Mouse (Mus musculus) liver, postnatal 0 days (tissue): Measurements from ENCODE around the gene Sacs. TPM values are rescaled to one million over a fixed set of nuclear protein-coding genes. Genes with fewer than 3 reads are reported as not detected.

ENCODE experiments used
- ATAC-seq: fragments of 200-750 bp; cut with Nextera tagmentation; 2 replicates; pipeline ENCODE4 v1.8.0; 2017; ENCODE audit warnings: mild to moderate bottlenecking, moderate library complexity
- DNase-seq: peaks from one replicate; pipeline ENCODE4 v3.0.0-alpha.2; 2016
- H3K27ac ChIP-seq: fragments of 300-500 bp; sonication (generic); 2 replicates; pipeline ENCODE4 v1.5.1; 2014; ENCODE audit warnings: antibody characterized with exemption, moderate library complexity, mild to moderate bottlenecking, low read depth
- H3K27me3 ChIP-seq: fragments of 300-500 bp; sonication (generic); 2 replicates; pipeline ENCODE4 v1.6.1; 2014; ENCODE audit warnings: low read length, control low read depth, mixed read lengths; ENCODE audit not compliant: insufficient read depth
- H3K36me3 ChIP-seq: fragments of 300-500 bp; sonication (generic); replicated peaks from 2 replicates; pipeline ENCODE4 v1.6.1; 2014; ENCODE audit warnings: mild to moderate bottlenecking, control low read depth, low read length, moderate library complexity, mixed read lengths; ENCODE audit not compliant: insufficient read depth
- H3K4me1 ChIP-seq: fragments of 300-500 bp; sonication (generic); 2 replicates; pipeline ENCODE4 v1.6.1; 2014; ENCODE audit warnings: antibody characterized with exemption, mild to moderate bottlenecking, control low read depth; ENCODE audit not compliant: insufficient read depth
- H3K4me2 ChIP-seq: fragments of 300-500 bp; sonication (generic); 2 replicates; pipeline ENCODE4 v1.6.1; 2014; ENCODE audit warnings: low read depth, mild to moderate bottlenecking, low read length, moderate library complexity, mixed read lengths
- H3K4me3 ChIP-seq: fragments of 300-500 bp; sonication (generic); 2 replicates; pipeline ENCODE4 v1.5.1; 2014; ENCODE audit warnings: low read depth, low read length
- H3K9ac ChIP-seq: fragments of 300-500 bp; sonication (generic); replicated peaks from 2 replicates; pipeline ENCODE4 v1.6.1; 2014; ENCODE audit warnings: mild to moderate bottlenecking, moderate library complexity
- H3K9me3 ChIP-seq: fragments of 300-500 bp; sonication (generic); 2 replicates; pipeline ENCODE4 v1.6.1; 2016; ENCODE audit warnings: mild to moderate bottlenecking, control low read depth, low read length, mixed read lengths
- CTCF ChIP-seq: sonication (generic); IDR thresholded peaks from 2 replicates; pipeline ENCODE4 v1.5.1; 2016; ENCODE audit warnings: antibody characterized with exemption, low read depth
- EP300 ChIP-seq: IDR thresholded peaks from 2 replicates; pipeline ENCODE4 v1.6.1; 2016; ENCODE audit warnings: antibody characterized with exemption, low read depth, mild to moderate bottlenecking
- WGBS: fragments of 180-500 bp; shearing (Covaris S2); extraction: QIAGEN DNeasy Blood & Tissue Kit; methylation state at CpG from one replicate; pipeline ENCODE4 v1.1.7; 2014; ENCODE audit not compliant: insufficient replicate concordance; 5-methylcytosine and 5-hydroxymethylcytosine counted together
- polyA plus RNA-seq: library from polyadenylated mRNA; unstranded; fragments of >200 nt; fragmentation: Nextera tagmentation; extraction: Ambion mirVana; gene quantifications from 2 replicates; pipeline ENCODE4 v1.2.1, GENCODE M21; 2015

Sacs gene
- polyA plus RNA-seq, 1 experiment from 2014 or later, result 0.43 TPM

DNA sequence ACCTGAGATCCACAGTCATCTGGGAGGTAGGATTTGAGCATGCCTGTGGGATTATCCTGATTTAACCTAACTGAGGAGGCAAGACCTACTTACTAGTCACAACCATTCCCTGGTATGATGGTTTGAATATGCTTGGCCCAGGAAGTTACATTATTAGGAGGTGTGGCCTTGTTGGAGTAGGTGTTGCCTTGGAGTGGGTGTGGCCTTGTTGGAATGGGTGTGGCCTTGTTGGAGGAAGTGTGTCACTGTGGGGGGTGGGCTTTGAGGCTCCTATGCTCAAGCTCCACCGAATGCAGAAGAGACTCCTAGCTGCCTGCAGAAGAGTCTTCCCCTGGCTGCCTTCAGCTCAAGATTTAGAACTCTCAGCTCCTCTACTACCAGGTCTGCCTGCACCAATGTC lies 87.9 kb downstream of the Sacs start:
- Histone ChIP-seq H3K4me2 (no peak overlapping the region), H3K9me3 (no peaks in the 10 kb centered on the region), H3K36me3 (no peaks in the 10 kb centered on the region), H3K27me3 (no peaks in the 10 kb centered on the region), H3K4me3 (no peak overlapping the region), H3K9ac (no peak overlapping the region), H3K27ac (no peak overlapping the region), H3K4me1 (no peaks in the 10 kb centered on the region)
- no peak for TF ChIP-seq CTCF
- no peak for TF ChIP-seq EP300
- 33% methylated on average over 1 of the region's 1 CpGs for WGBS
- no peak for DNase-seq
- ATAC-seq, result no peak

DNA sequence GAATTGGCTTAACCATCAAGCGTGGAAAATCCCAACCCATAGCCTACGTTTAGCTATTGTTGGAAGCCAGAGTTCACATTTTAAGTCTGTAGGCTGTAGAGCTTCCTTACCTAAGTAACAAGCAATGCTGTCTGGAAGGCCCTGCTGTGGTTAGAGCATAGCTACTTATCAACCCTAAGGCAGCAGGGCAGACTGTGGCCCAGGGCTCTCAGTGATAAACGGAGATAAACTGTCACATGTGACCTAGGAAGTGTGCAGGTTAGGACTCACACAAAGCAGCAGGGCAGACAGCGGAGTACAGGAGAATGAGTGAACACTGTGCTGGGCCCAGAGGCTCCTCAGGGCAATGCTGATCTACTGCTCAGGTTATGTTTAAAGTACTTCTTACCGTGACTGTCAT lies 91.5 kb downstream of the Sacs start:
- DNase-seq (peak; percentile 16), ATAC-seq (peak; percentile 88)
- H3K9me3 ChIP-seq, result no peaks in the 10 kb centered on the region
- H3K4me2 ChIP-seq, result no peak overlapping the region
- TF ChIP-seq CTCF (no peak), EP300 (peak; percentile 74)
- no peak overlapping the region for H3K9ac ChIP-seq
- no peaks in the 10 kb centered on the region for H3K27me3 ChIP-seq
- no peaks in the 10 kb centered on the region for H3K4me1 ChIP-seq
- H3K36me3 ChIP-seq, result no peaks in the 10 kb centered on the region
- 57% methylated on average over 5 of the region's 5 CpGs for WGBS
- no peak overlapping the region for H3K4me3 ChIP-seq
- no peak overlapping the region for H3K27ac ChIP-seq

DNA sequence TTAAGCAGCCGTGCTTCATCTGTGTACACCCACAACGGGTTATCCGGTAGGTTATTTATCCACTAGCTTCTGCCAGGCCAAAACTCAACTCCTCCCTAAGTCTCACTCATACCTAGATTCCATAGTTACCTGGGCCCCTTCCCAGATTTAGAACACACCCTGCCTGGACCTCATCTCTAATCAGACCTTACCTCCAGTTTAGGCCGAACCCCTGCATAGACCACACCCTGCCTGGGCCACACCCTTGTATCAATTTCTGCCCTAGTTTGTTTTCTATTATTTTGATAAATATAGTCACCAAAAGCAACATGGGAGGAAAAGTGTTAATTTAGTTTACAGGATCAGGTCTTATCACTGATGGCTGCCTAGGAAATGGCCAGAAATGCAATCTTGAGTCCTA lies 91.9 kb downstream of the Sacs start:
- no peak for TF ChIP-seq EP300
- no peak for TF ChIP-seq CTCF
- ATAC-seq (peak; percentile 59), DNase-seq (no peak)
- H3K27me3 ChIP-seq, result no peaks in the 10 kb centered on the region
- H3K9ac ChIP-seq, result no peak overlapping the region
- 71% methylated on average over 4 of the region's 4 CpGs for WGBS
- H3K4me3 ChIP-seq, result no peak overlapping the region
- no peak overlapping the region for H3K27ac ChIP-seq
- no peaks in the 10 kb centered on the region for H3K9me3 ChIP-seq
- no peaks in the 10 kb centered on the region for H3K36me3 ChIP-seq
- no peak overlapping the region for H3K4me2 ChIP-seq
- H3K4me1 ChIP-seq, result no peaks in the 10 kb centered on the region

DNA sequence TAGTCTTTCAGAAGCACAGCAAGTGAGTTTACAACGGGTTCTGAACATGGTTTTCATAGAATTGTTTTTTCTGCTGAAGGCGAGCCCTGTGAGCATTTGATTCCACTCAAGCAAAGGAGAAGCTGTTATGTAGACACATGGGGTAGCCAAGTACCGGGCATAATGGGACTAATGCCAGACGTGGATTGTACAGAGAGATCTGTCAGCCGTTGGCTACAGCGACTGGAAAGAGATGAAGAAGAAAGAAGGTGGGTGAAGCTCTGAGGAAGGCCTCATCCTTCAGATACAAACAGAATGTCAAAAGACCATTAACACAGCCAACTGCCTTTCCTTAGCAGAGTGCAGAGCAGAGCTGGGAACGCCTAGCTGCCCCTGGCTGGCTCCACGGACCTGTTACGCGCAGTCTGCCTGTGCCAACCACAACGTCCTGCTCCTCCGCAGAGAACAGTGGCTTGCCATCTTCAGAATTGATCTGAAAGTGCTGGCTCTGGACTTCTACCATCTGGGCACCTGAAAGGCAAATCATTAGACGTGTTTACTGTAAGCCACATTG lies 93.8 kb downstream of the Sacs start:
- H3K4me3 ChIP-seq, result no peak overlapping the region
- H3K4me2 ChIP-seq, result no peak overlapping the region
- H3K4me1 ChIP-seq, result no peaks in the 10 kb centered on the region
- no peaks in the 10 kb centered on the region for H3K36me3 ChIP-seq
- TF ChIP-seq EP300 (no peak), CTCF (no peak)
- 86% methylated on average over 13 of the region's 13 CpGs for WGBS
- no peak overlapping the region for H3K9ac ChIP-seq
- no peak overlapping the region for H3K27ac ChIP-seq
- DNase-seq (no peak), ATAC-seq (no peak)
- no peaks in the 10 kb centered on the region for H3K27me3 ChIP-seq
- no peaks in the 10 kb centered on the region for H3K9me3 ChIP-seq

DNA sequence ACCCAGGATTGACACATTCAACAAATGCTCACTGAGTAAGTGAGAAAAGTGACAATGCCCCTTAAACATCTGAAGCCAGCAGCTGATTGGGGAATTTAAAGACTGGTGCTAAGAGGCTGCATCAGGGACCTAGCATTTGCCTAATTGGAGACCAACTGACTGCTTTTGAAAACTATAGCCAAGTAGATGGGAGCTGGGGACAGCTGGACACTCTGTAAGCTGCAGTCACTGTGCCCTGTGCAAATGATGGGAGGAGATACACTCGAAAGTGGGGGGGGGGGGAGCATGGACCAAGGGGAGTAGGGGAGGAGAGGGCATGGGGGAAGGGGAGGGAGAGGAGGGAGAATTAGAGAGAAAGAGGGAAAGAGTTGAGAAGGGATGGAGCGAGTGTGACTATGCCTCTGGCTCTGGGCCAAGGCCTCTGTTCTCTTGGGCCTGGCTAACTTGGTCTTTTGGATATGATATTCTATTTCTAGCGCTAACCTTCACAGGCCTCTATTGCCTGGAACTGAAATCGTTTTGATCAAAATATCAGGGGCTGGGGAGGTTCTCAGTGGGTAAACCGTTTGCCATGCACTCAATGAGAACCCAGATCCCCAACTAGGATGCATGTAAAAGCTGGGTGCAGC lies 97.7 kb downstream of the Sacs start:
- DNase-seq (no peak), ATAC-seq (no peak)
- H3K27ac ChIP-seq, result no peak overlapping the region
- 54% methylated on average over 5 of the region's 5 CpGs for WGBS
- no peaks in the 10 kb centered on the region for H3K36me3 ChIP-seq
- H3K4me2 ChIP-seq, result no peak overlapping the region
- H3K9ac ChIP-seq, result no peak overlapping the region
- no peak overlapping the region for H3K4me3 ChIP-seq
- TF ChIP-seq EP300 (no peak), CTCF (no peak)
- no peaks in the 10 kb centered on the region for H3K27me3 ChIP-seq
- H3K4me1 ChIP-seq, result no peaks in the 10 kb centered on the region
- no peaks in the 10 kb centered on the region for H3K9me3 ChIP-seq

DNA sequence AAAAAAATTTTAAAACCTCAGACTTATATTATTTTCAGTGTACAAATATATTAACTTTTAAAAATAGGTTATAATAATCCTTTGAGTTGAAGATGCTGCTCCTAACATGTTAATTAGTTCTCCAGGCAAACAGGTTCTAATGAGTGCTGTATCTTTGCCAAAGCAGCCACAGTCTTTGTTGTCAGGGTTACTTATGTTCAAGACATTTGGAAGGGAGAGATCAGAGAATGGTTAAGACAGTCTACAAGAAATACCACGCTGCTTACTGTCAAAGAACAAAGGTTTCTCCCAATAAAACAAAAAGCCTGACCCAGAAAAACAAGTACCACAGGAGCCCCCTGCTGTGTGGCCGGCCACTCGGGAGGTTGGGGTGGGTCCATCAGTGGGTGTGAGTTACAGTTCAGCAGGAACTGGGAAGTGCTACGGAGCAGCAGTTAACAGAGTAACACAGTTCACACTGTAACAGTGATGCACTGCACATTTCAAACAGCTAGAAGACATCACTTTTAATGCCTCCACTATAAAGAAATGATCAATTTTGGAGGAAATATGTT lies 98.9 kb downstream of the Sacs start:
- no peak overlapping the region for H3K9ac ChIP-seq
- no peak for DNase-seq
- no peaks in the 10 kb centered on the region for H3K36me3 ChIP-seq
- no peaks in the 10 kb centered on the region for H3K9me3 ChIP-seq
- no peak overlapping the region for H3K4me3 ChIP-seq
- H3K27ac ChIP-seq, result no peak overlapping the region
- 42% methylated on average over 4 of the region's 4 CpGs for WGBS
- H3K27me3 ChIP-seq, result no peaks in the 10 kb centered on the region
- no peak for TF ChIP-seq CTCF
- TF ChIP-seq EP300, result no peak
- H3K4me1 ChIP-seq, result no peaks in the 10 kb centered on the region
- H3K4me2 ChIP-seq, result no peak overlapping the region
- ATAC-seq, result no peak
